Mouse (Mus musculus) c-Kit-positive CD71-positive TER-119-negative erythroid progenitor cells, embryonic 14.5 days (primary cell): Measurements from ENCODE around the gene Bcan.

Experiments
- DNase-seq: peaks from one replicate; pipeline ENCODE4 v3.0.0-alpha.2; 2013; ENCODE audit warnings: low read depth

Bcan gene

DNA sequence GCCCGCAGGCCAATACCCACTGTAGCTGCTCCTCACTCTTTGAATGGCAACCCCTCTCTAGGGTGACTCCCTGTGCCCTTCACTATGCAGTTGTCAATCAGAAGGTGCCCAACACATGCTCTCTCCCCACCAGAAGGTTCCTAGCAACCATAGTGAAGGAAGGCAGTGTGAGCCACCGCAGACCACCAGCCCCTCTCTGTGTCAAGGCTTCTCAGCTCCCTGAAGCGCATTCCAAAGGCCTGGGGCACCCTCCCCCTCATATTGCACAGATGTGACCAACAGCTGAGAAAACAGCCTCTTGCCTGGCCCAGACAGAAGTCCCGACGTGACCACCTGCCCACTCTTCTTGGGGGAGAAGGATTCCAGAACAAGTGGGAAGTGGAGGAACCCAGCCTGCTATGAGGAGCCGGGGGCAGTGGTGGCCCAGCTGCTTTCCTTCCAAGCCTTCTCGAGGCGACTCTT lies 27.8 kb downstream of the Bcan start:
- no peak for DNase-seq

DNA sequence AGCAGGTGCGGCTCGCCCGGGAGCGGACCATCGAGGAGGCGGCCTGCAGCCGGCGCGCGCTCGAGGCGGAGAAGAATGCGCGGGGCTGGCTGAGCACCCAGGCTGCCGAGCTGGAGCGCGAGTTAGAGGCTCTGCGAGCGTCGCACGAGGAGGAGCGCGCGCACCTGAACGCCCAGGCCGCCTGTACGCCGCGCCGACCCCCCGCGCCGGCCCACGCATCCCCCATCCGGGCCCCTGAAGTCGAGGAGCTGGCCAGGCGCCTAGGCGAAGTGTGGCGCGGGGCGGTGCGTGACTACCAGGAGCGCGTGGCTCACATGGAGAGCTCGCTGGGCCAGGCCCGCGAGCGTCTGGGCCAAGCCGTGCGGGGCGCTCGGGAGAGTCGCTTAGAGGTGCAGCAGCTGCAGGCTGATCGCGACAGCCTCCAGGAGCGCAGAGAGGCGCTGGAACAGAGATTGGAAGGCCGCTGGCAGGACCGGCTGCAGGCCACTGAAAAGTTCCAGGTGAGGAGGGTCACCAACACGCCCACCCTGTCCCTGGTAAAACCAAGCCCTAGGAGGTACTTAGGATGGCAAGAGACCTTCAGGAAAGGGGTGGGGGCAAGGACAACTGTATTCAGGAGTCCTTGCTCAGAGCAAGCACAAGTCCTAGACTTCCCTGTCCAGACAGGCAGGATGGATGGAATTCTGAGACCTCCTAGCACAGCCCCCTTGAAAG lies 28.4 kb downstream of the Bcan start:
- no peak for DNase-seq

DNA sequence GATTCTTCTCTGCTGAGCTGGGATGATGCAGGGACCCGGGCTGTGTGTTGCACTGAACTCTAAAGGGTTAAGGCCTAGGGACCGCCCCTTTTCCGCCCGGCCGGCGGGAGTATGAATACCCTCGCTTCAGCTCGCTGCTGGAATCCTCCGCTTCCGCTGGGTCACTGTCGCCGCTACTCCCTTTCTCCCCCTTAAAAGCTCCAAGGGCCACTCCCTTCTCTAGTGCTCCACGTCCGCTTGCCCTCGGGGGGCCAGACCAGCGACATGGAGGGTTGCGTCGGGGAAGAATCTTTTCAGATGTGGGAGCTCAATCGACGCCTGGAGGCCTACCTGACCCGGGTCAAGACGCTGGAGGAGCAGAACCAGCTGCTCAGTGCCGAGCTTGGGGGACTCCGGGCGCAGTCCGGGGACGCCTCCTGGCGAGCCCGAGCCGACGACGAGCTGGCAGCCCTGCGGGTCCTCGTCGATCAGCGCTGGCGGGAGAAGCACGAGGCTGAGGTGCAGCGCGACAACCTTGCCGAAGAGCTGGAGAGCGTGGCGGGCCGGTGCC lies 29.0 kb downstream of the Bcan start, which contains the start of gene Nes:
Nes (plus strand) TSS at position 140 of the 550 bp plus-strand sequence.
- DNase-seq, result no peak

DNA sequence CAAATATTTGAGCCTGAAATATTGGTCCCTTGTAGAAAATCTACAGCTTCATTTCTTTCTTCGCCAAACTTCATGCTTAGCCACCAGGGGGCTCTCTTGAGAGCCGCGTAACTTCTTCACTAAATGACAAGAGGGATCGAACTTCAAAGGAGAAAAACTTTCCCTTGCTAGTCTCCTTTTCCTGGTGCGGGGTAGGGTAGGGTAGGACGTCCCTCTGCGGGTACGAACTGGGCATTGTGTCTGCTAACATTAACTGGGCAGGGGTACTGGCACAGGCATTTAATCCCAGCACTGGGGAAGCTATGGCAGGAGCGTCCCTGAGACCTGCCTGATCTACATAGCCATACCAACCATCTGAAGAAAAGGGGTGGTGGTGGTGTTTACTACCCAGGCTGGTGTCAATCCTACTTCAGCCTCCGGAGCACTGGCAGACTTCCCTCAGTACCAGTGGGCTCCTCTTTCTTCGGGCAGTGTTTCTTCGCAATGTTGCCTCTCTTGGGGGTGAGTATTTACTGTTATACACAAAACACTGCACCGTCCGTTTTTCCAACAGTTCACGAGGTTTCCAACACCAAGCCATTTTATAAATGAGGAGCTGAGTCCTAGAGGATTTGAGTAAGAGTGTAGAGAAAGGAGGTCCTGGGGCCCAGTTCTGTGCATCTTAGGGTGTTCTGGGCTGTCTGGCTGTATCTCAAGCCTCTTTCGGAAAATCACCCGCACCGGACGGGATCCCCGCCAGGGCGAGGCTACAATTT lies 29.7 kb downstream of the Bcan start:
- DNase-seq, result peak; percentile 40

DNA sequence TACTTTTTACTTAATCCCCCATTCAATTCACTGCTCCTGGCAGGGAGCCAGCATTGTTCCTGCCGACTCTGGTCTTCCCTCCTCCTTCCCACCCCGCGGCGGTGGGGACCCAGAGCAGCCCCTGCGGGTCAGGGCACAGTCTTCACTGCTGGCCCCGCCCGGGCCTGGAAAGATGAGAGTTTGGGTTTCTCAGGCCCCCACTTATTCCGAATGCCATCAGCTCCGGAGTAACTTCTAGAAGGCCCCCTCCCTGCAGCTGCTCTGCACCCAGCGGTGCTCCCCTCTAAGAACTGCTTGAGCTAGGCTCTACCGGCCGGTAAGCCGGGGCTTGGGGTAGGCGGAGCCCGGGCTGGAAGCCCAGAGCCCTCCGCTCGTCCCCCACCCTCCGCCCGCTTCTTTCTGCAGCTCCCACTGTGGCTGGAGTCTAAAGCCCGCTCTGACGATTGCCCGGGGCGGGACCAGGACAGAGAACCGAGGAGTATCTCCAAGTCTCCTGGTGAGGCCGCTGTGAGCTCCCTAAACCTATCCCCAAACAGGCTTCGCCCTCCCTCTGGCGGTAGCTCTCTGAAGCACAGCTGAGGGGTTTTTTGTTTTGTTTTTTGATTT lies 39.3 kb downstream of the Bcan start:
- peak; percentile 75 for DNase-seq

DNA sequence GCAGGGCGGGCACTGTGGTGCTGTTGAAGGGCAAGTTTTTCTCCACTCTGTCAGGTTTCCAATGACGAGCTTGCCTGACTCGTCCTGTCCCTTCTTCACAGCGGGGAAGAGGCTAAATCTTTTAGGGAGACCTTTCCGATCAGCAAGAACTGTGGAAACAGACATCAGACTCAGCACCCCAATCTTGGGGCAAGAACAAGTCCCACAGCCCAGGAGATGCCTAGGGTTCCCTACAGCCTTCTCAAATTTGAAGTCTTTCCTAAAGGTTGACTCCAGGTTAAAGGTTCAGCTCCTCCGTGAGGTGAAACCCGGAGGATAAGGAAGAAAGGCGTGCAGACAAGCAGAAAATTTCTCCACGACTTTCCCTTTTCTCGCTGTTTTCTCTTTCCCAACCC lies 39.8 kb downstream of the Bcan start:
- DNase-seq, result no peak

DNA sequence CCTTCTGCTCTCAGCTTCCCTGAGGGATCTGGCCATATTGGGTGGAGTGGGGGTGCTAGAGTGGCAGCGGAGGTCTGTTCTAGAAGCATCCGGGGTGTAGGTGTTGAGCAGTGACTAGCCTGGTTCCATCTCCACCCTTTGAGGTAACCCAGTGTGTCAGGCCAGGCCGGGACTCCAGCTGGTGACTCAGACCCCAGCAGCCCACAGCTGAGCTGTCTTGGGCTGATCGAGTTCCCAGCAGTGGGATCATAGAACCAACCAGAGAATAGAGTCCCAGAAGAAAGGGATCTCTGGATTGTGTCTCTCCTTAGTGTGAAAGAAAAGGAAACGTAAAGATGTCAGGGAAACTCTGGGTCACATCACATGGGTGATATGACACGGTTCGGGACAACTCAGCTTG lies 40.7 kb downstream of the Bcan start:
- DNase-seq, result no peak

DNA sequence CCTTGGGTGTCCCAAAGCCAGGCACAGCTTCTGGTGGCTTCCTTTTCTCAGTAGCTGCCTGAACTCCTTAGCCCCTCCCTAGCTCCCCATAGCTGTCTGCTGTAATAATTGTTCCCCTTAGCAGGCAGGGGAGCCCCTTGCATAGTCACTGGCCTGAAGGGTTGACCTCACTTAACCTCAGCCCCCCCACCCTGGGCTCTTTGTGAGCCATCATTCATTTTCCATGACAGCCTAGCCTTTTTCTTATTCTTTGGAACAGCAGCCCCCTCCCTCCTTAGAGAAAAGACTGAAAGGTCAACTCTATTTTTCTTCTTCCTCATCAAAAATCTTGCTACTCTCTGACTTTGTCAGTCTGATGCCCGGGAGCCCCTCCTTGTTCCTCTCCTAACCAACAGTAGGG lies 41.1 kb downstream of the Bcan start:
- no peak for DNase-seq

DNA sequence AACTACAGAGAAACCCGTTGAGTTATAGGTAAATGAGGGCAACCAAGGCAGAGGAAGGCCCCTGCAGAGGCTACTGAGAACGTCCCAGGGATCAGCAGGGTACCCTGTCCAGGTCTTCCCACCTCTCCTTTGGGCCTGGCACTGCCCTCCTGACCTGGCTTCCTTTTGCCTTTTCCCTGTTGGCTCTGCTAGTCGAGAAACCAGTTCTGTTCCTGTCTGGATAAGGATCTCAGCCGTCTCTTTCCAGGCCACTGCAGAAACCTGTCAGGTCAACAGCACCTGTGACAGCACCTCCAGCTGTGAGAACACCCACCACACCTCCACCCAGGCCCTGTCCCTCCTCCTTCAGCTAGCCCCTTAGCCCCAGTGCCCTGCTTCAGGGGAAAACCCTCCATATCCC lies 41.6 kb downstream of the Bcan start:
- DNase-seq, result no peak

DNA sequence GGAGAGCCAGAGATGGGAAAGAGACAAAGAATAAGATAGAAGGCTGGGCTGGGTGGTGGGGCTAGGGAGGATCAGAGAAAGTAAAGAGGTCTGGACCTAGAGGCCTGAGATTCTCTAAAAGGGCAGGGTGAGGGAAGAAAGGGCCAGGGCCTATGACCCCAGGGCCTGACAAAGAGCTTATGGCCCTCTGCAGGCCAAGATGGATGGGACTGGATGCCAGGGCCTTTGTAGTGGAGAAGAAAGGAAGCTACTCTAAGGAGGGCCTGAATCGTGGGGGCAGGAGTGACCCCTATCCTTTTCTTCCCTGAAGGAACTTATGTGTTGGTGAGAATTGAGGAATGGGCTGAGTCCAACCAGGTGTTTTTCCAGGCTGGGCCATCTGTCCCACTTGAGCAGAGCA lies 42.0 kb downstream of the Bcan start:
- DNase-seq, result no peak

DNA sequence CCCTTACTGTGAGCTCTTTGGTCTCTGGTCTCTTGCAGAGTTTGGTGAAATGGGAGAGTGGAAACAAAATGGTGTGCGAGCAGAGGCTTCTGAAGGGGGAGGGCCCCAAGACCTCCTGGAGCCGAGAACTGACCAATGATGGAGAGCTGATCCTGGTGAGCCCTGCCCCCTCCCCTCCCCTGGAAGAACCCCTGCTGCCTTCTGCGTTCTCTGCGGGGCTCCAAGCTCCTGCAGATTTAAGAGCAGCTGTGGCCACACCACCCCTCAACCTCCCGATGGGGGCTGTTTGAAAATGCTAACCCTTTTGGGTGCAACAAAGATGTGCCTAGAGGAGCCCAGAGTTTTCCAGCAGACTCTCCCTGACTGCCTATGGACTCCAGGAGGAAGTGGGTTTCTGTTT lies 47.6 kb downstream of the Bcan start:
- DNase-seq, result no peak

DNA sequence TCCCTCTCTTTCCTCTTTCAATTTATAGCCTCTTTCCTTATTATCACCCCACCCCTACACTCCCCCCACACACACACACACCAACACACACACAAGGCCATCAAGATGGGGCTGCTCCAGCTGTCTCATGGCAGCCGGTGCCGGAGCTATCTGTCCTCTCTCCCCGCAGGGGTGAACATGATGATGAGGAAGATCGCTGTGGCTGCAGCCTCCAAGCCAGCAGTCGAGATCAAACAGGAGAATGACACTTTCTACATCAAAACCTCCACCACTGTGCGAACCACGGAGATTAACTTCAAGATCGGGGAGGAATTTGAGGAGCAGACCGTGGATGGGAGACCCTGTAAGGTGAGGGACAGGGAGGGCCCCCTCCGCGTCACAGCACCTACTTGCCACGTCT lies 48.1 kb downstream of the Bcan start:
- no peak for DNase-seq

DNA sequence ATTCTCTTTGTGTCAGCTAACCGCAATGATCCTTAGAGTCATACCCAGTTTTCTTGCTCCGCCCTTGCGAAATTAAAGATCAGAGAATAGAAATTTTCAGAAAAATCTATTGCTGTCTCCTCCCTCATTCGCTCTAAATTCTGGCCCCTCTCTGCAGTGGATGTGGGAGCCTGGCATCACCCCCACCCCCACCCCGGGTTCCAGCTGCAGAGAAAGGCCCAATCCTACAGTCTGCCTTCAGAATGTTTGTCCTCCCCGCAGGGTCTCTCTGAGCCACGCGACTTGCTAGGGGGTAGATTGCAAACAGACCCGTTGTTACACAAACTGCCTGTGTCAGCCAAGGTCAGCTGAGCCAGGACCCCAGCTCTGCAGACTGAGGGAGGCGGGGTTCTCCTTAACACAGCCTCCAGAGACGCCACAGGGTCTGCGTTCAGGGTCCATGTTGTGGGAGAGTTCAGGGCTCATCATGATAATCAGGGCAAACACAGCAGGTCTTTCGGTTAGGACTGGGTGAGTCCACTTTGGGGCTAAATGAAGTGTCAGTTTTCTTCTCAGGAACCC lies 50.0 kb downstream of the Bcan start:
- DNase-seq, result no peak

DNA sequence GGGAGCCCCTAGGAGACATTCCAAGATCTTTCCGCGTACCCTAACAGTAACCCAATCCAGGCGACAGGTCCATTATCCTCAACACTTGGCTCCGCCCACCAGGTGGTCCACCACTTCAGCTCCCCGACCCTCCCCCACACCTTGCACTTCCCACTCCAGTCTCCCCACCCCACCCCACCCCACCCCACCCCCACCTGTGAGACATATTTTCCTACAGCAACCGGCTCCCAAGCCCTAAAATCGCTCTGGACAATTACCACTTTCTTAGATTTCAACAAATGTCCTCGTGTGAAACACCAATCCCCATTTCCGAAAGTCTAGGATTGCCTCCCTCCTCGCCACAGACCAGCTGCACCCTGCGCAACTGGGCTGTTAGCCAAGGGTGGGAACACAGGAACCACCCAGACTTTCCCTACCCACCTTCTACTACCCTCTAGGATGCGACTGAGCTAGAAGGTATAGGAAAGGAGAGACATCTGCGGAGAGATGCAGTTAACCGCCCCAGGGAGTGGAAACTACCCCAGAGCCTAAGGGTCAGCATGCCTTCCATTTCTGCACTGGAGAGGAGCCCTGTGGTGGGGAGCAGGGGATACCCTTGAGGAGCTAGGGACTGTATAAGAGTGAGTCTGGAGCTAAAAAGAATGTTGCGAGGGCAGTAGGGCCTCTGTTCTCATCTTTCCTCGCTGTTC lies 50.6 kb downstream of the Bcan start:
- DNase-seq, result no peak

DNA sequence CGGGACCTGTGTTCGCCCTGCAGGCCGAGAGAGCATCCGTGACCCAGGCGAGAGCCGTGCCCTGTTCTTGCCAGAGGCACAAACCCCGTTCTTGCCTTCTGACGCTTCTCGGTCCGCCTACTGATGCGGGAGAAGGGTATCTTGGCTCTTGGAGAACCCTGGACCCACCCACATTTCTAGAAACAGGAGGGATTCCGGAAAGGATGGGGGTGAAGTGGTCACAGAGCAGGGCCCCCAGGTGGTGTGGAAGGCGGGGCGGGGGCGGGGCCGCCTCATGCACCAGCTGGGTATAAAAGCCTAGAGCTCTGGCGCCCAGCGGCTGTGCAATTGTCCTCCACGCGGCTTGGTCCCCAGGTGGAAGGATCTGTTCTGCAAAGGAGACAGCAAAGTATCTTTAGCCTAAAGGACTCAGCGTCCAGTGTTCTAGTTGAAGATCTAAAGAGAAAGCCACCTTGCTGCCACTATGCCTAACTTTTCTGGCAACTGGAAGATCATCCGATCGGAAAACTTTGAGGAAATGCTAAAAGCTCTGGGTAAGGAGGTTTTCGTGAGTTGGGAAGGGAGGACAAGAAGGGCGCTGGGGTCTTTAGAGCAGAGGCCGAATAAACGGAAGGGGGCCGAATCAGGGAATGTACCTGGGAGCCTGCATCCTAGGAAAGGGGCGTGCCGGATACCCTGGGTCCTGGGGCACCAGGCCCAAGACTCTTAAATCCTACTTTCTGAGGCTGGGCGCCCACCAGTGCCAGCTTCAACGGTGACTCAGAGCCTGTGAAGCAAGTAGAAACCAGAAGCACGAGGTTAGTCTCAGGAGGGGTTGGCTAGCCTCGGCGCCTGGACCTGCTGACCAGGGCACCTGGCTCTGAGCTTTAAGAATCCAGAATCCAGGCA lies 51.4 kb downstream of the Bcan start, which contains the start of gene Crabp2:
Crabp2 (plus strand) TSS at position 289 of the 888 bp plus-strand sequence.
- DNase-seq, result no peak

DNA sequence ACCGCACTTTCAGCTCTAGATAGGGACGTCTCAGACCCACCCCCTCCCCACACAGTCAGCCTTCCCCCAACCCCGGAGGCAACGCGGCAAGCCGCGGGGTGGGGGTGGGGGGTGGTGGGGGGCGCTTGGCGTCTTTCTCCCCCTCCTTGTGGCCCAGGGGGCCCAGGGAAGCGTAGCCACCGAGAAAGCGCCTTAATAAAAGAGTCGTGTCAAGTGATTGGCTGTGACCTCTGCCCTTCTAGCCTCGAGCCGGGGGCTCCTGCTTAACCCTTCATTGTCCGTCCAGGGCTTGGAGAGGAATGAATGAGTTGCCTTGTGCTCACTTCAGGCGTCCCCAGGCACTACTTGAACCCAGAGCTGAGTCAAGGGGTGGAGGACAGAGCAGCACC lies 52.2 kb downstream of the Bcan start:
- DNase-seq, result no peak

DNA sequence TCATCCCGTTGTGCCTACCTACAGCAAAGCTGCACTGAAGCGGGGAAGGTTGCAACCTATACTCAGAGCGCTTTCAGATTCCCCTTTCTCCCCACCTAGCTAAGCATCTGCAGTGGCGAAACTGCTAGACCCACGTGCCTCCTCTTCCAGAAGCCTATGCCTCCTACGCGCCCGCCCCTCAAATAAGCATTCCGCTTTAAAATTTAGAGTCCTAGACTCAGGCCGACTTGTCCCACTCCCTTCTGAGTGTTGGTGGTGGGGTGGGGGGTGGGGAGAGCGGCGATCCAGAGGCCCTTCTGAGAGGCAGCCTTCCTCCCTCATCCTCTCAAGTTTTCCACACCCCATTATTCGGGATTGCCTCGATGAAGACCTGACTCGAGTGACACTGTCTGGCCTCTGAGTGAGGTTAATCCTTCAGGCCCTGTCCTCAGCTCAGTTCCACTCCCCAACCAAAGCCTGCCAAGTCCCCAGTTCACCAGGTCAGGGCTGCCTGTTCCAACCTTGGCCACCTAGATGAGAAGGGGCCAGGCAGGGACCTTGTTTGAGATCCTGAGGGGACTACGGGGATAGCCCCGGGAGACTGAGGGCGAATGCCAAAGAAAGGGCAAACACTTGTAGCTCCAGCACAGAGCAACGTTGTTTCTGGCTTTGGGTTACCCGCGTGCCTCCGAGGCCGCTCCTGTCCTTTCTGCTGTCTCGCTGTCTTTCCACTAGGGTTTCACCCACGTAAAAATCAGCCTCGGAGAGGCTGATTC lies 52.8 kb downstream of the Bcan start:
- DNase-seq, result no peak

DNA sequence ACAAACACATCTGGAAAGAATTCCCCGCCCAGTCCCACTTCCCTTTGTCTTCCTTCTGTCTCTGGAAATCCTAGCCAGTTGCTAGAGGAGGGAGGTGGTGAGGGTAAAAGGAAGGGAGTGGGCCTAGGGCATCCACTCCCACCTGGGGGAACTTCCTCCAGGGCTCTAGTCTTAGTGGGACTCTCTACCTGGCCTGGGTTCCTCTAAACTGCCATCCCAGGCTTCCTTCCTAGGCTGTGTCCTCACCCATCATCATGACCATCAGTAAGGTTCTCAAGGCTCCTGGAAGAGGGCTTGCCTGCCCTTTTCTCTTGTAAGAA lies 53.5 kb downstream of the Bcan start:
- DNase-seq, result no peak

DNA sequence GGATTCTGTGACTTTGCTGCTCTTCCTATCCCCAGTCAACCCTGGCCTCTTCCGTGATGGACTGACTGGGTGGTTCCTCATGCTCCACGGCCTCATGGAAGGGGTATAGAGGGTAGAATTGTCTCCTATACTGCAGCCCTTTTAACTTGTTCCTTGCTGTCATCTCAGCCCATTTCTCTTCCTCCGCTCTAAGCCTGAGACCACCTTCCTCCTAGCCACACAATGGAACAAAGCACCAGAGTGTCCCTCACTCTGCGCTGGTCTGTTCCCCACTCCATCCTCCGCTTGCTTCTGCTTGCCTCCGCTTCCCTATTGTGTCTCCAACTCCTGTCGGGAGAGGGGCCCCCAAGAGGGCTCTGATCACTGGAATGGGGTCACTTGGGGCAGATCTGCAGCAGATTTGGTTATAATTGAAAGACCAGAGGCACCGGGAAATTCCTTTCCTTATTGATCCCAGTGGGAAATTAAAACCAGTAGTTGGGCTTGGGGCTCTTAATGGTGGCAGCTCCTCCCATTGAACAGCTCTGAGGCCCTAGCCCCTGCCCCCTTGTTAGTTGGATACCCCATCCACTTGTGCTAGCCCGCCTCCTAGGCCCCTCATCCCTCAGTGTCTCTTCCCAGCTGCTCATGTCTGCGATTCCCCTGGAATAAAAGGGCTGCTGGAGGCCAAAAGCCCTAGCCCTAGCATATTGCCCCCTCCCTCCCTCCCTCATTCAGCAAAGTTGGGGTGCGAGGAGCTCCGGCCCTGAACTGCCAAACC lies 54.1 kb downstream of the Bcan start:
- DNase-seq, result no peak
